Mouse (Mus musculus): ENCODE measurements around the gene Nup50. TPM values are rescaled to one million over a fixed set of nuclear protein-coding genes. Genes with fewer than 3 reads are reported as not detected.

The Nup50 gene
- total and polyA plus RNA-seq, 3 experiments = 54.7 to 98.4 TPM; not detected in 1

- H3K36me3 ChIP-seq (ENCODE audit: control insufficient read depth in 1 of 2, insufficient read depth in 2 of 2, low read length in 2 of 2) = peaks cover 0 to 12% of the 10 kb centered on the region in 2 experiments; a peak in 2 of 4 replicates
- H3K4me1 ChIP-seq (ENCODE audit: control insufficient read depth in 1 of 2, insufficient read depth in 2 of 2, low read length in 2 of 2) = no peaks in the 10 kb centered on the region
- no peak overlapping the region for H3K27ac ChIP-seq (ENCODE audit: control insufficient read depth, low read depth, low read length)
- no peaks in the 10 kb centered on the region for H3K27me3 ChIP-seq (ENCODE audit: control insufficient read depth in 1 of 2, insufficient read depth in 2 of 2, low read length in 2 of 2)
- no peaks in the 10 kb centered on the region for H3K9me3 ChIP-seq (replicated peaks; ENCODE audit: insufficient read depth, low read length)
- H3K4me3 ChIP-seq (ENCODE audit: control insufficient read depth in 1 of 2, insufficient read depth in 1 of 2, low read depth in 2 of 2, low read length in 2 of 2) = no peak overlapping the region
- TF ChIP-seq POLR2AphosphoS2 (IDR thresholded peaks at IDR 0.05; ENCODE audit: low read length) = no peak
- no peak for TF ChIP-seq POLR2AphosphoS5 (IDR thresholded peaks at IDR 0.05; ENCODE audit: borderline replicate concordance, low read depth, low read length)
- TF ChIP-seq JUND (IDR thresholded peaks at IDR 0.05; ENCODE audit: low read depth, low read length) = no peak
- TF ChIP-seq MXI1 (IDR thresholded peaks at IDR 0.05; ENCODE audit: low read depth, low read length) = no peak
- no peak for TF ChIP-seq TAL1 (IDR thresholded peaks at IDR 0.05; ENCODE audit: low read length)
- no peak for TF ChIP-seq ELF1 (IDR thresholded peaks at IDR 0.05; ENCODE audit: low read depth, low read length)
- no peak for TF ChIP-seq GATA1 (IDR thresholded peaks at IDR 0.05; ENCODE audit: low read depth, low read length)
- no peak for TF ChIP-seq USF2 (IDR thresholded peaks at IDR 0.05; ENCODE audit: borderline replicate concordance in 1 of 2, insufficient read depth in 1 of 2, low read depth in 1 of 2, low read length in 2 of 2)
- no peak for TF ChIP-seq UBTF (IDR thresholded peaks at IDR 0.05; ENCODE audit: borderline replicate concordance, insufficient read depth, low read depth, low read length)
- no peak for TF ChIP-seq SIN3A (IDR thresholded peaks at IDR 0.05; ENCODE audit: low read length)
- no peak for TF ChIP-seq TBP (IDR thresholded peaks at IDR 0.05; ENCODE audit: low read depth, low read length)
- TF ChIP-seq CHD2 (IDR thresholded peaks at IDR 0.05; ENCODE audit: low read length) = no peak
- TF ChIP-seq MAZ (IDR thresholded peaks at IDR 0.05; ENCODE audit: low read depth, low read length) = no peak
- TF ChIP-seq GABPA (IDR thresholded peaks at IDR 0.05; ENCODE audit: low read depth, low read length) = no peak
- no peak for TF ChIP-seq MAX (IDR thresholded peaks at IDR 0.05; ENCODE audit: low read length)
- TF ChIP-seq ZKSCAN1 (IDR thresholded peaks at IDR 0.05; ENCODE audit: low read depth, low read length) = no peak
- no peak for TF ChIP-seq BHLHE40 (IDR thresholded peaks at IDR 0.05; ENCODE audit: borderline replicate concordance, low read depth, low read length)
- no peak for TF ChIP-seq ETS1 (IDR thresholded peaks at IDR 0.05; ENCODE audit: low read depth, low read length)
- DNase-seq (ENCODE audit: low read depth, low spot score) = no peak
- peaks cover 7% of the 10 kb centered on the region; the same call in 1 of the 2 replicates for H3K79me2 ChIP-seq (ENCODE audit: control insufficient read depth, insufficient read depth, low read length, poor library complexity)
- H3K9ac ChIP-seq (ENCODE audit: control insufficient read depth, low read depth, low read length, poor library complexity, severe bottlenecking) = no peak overlapping the region
Measured at GRCm38 (mm10) chr15:84940102-84940501, 16.9 kb downstream of the Nup50 start.

GRCm38 (mm10) chr15:84942647-84943285 is 19.6 kb downstream of the Nup50 start:
- H3K27me3 ChIP-seq (ENCODE audit: control insufficient read depth in 1 of 2, insufficient read depth in 2 of 2, low read length in 2 of 2) = no peaks in the 10 kb centered on the region
- H3K79me2 ChIP-seq (ENCODE audit: control insufficient read depth, insufficient read depth, low read length, poor library complexity) = no peaks in the 10 kb centered on the region
- H3K9me3 ChIP-seq (replicated peaks; ENCODE audit: insufficient read depth, low read length) = no peaks in the 10 kb centered on the region
- no peak for DNase-seq (ENCODE audit: low read depth, low spot score)
- H3K4me3 ChIP-seq (ENCODE audit: control insufficient read depth in 1 of 2, insufficient read depth in 1 of 2, low read depth in 2 of 2, low read length in 2 of 2) = no peak overlapping the region
- no peak for TF ChIP-seq JUND (IDR thresholded peaks at IDR 0.05; ENCODE audit: low read depth, low read length)
- no peaks in the 10 kb centered on the region for H3K4me1 ChIP-seq (ENCODE audit: control insufficient read depth in 1 of 2, insufficient read depth in 2 of 2, low read length in 2 of 2)
- no peak overlapping the region for H3K27ac ChIP-seq (ENCODE audit: control insufficient read depth, low read depth, low read length)
- H3K9ac ChIP-seq (ENCODE audit: control insufficient read depth, low read depth, low read length, poor library complexity, severe bottlenecking) = no peak overlapping the region
- H3K36me3 ChIP-seq (ENCODE audit: control insufficient read depth in 1 of 2, insufficient read depth in 2 of 2, low read length in 2 of 2) = peaks cover 0 to 10% of the 10 kb centered on the region in 2 experiments; a peak in 2 of 4 replicates
